Mouse (Mus musculus) neural tube, embryonic 12.5 days (tissue): ENCODE measurements around the gene Lypla2. TPM values are rescaled to one million over a fixed set of nuclear protein-coding genes. Genes with fewer than 3 reads are reported as not detected.

ENCODE experiments used
- ATAC-seq: fragments of 200-750 bp; cut with Nextera tagmentation; 2 replicates; pipeline ENCODE4 v1.8.0; 2017; ENCODE audit warnings: low read depth, mild to moderate bottlenecking, moderate TSS enrichment, moderate library complexity; ENCODE audit not compliant: low FRiP score
- H3K27ac ChIP-seq: fragments of 300-500 bp; sonication (generic); 2 replicates; pipeline ENCODE4 v1.5.1; 2016
- H3K27me3 ChIP-seq: fragments of 300-500 bp; sonication (generic); replicated peaks from 2 replicates; pipeline ENCODE4 v1.6.1; 2016; ENCODE audit warnings: mild to moderate bottlenecking
- H3K36me3 ChIP-seq: fragments of 300-500 bp; sonication (generic); 2 replicates; pipeline ENCODE4 v1.6.1; 2016; ENCODE audit warnings: mild to moderate bottlenecking
- H3K4me1 ChIP-seq: fragments of 300-500 bp; sonication (generic); 2 replicates; pipeline ENCODE4 v1.6.1; 2016
- H3K4me2 ChIP-seq: fragments of 300-500 bp; sonication (generic); replicated peaks from 2 replicates; pipeline ENCODE4 v1.6.1; 2016; ENCODE audit warnings: mild to moderate bottlenecking
- H3K4me3 ChIP-seq: fragments of 300-500 bp; sonication (generic); 2 replicates; pipeline ENCODE4 v1.5.1; 2016
- H3K9ac ChIP-seq: fragments of 300-500 bp; sonication (generic); 2 replicates; pipeline ENCODE4 v1.6.1; 2016; ENCODE audit warnings: mild to moderate bottlenecking
- H3K9me3 ChIP-seq: fragments of 300-500 bp; sonication (generic); 2 replicates; pipeline ENCODE4 v1.6.1; 2016; ENCODE audit warnings: mild to moderate bottlenecking
- WGBS: fragments of 180-500 bp; shearing (Covaris S2); methylation state at CpG from one replicate; pipeline ENCODE4 v1.1.7; 2016; 5-methylcytosine and 5-hydroxymethylcytosine counted together
- polyA plus RNA-seq: library from polyadenylated mRNA; unstranded; fragments of >200 nt; fragmentation: Nextera tagmentation; extraction: Ambion mirVana; gene quantifications from 2 replicates; pipeline ENCODE4 v1.2.1, GENCODE M21; 2016

The Lypla2 gene
- polyA plus RNA-seq, 1 experiment from 2014 or later = 194 TPM

- Histone ChIP-seq H3K4me1 (peaks cover 6% of the 10 kb centered on the region; the same call in 1 of the 2 replicates), H3K4me3 (no peak overlapping the region), H3K36me3 (peaks cover 32% of the 10 kb centered on the region), H3K27ac (no peak overlapping the region), H3K9me3 (no peaks in the 10 kb centered on the region), H3K4me2 (no peak overlapping the region), H3K9ac (no peak overlapping the region), H3K27me3 (no peaks in the 10 kb centered on the region)
- no peak for ATAC-seq
- 64% methylated on average over 8 of the region's 8 CpGs for WGBS
Observed at GRCm38 (mm10) chr4:135958354-135958753, 14.1 kb downstream of the Lypla2 start.

GRCm38 (mm10) chr4:135955886-135956285 is 16.5 kb downstream of the Lypla2 start:
- H3K9me3 ChIP-seq = no peaks in the 10 kb centered on the region
- no peak overlapping the region for H3K27ac ChIP-seq
- no peaks in the 10 kb centered on the region for H3K4me1 ChIP-seq
- 88% methylated on average over 9 of the region's 9 CpGs for WGBS
- H3K36me3 ChIP-seq = peaks cover 48% of the 10 kb centered on the region
- H3K4me2 ChIP-seq = no peak overlapping the region
- H3K4me3 ChIP-seq = no peak overlapping the region
- ATAC-seq = no peak
- no peak overlapping the region for H3K9ac ChIP-seq
- no peaks in the 10 kb centered on the region for H3K27me3 ChIP-seq

- H3K4me2 ChIP-seq = no peak overlapping the region
- H3K4me3 ChIP-seq = no peak overlapping the region
- 9% methylated on average over 2 of the region's 2 CpGs for WGBS
- no peak overlapping the region for H3K27ac ChIP-seq
- H3K27me3 ChIP-seq = no peaks in the 10 kb centered on the region
- peaks cover 36% of the 10 kb centered on the region for H3K36me3 ChIP-seq
- H3K9me3 ChIP-seq = no peaks in the 10 kb centered on the region
- ATAC-seq = no peak; the same call in 1 of the 2 replicates
- H3K9ac ChIP-seq = no peak overlapping the region
- H3K4me1 ChIP-seq = peaks cover 7% of the 10 kb centered on the region; the same call in 1 of the 2 replicates
Observed at GRCm38 (mm10) chr4:135954241-135954640, 18.2 kb downstream of the Lypla2 start.

- no peak for ATAC-seq
- no peaks in the 10 kb centered on the region for H3K9me3 ChIP-seq
- H3K27ac ChIP-seq = no peak overlapping the region
- no peak overlapping the region for H3K4me2 ChIP-seq
- no peaks in the 10 kb centered on the region for H3K27me3 ChIP-seq
- no peak overlapping the region for H3K4me3 ChIP-seq
- H3K9ac ChIP-seq = no peak overlapping the region
- H3K4me1 ChIP-seq = peaks cover 7% of the 10 kb centered on the region; the same call in 1 of the 2 replicates
- WGBS = 93% methylated on average over 3 of the region's 3 CpGs
- peaks cover 28% of the 10 kb centered on the region for H3K36me3 ChIP-seq
Observed at GRCm38 (mm10) chr4:135953179-135953578, 19.2 kb downstream of the Lypla2 start.

- Histone ChIP-seq H3K9me3 (no peaks in the 10 kb centered on the region), H3K4me2 (no peak overlapping the region), H3K9ac (no peak overlapping the region), H3K4me3 (no peak overlapping the region), H3K36me3 (peaks cover 26% of the 10 kb centered on the region), H3K27me3 (no peaks in the 10 kb centered on the region), H3K27ac (no peak overlapping the region), H3K4me1 (peaks cover 10% of the 10 kb centered on the region; the same call in 1 of the 2 replicates)
- 93% methylated on average over 3 of the region's 3 CpGs for WGBS
- no peak for ATAC-seq
Observed at GRCm38 (mm10) chr4:135951505-135951904, 20.9 kb downstream of the Lypla2 start.

- Histone ChIP-seq H3K4me1 (peaks cover 17% of the 10 kb centered on the region), H3K4me3 (no peak overlapping the region), H3K9ac (no peak overlapping the region), H3K4me2 (no peak overlapping the region), H3K27me3 (no peaks in the 10 kb centered on the region), H3K36me3 (peaks cover 17% of the 10 kb centered on the region), H3K9me3 (no peaks in the 10 kb centered on the region), H3K27ac (no peak overlapping the region)
- 90% methylated on average over 6 of the region's 6 CpGs for WGBS
- ATAC-seq = no peak
Observed at GRCm38 (mm10) chr4:135950365-135950764, 22.1 kb downstream of the Lypla2 start.

GRCm38 (mm10) chr4:135949911-135950310 is 22.5 kb downstream of the Lypla2 start:
- Histone ChIP-seq H3K9ac (no peak overlapping the region), H3K4me2 (no peak overlapping the region), H3K27ac (no peak overlapping the region), H3K4me3 (no peak overlapping the region), H3K36me3 (peaks cover 16% of the 10 kb centered on the region), H3K27me3 (no peaks in the 10 kb centered on the region), H3K9me3 (no peaks in the 10 kb centered on the region), H3K4me1 (peaks cover 17% of the 10 kb centered on the region)
- no peak for ATAC-seq
- WGBS = 75% methylated on average over 6 of the region's 6 CpGs

- Histone ChIP-seq H3K9me3 (no peaks in the 10 kb centered on the region), H3K4me1 (peaks cover 17% of the 10 kb centered on the region), H3K4me3 (no peak overlapping the region), H3K27me3 (no peaks in the 10 kb centered on the region), H3K27ac (no peak overlapping the region), H3K9ac (no peak overlapping the region), H3K36me3 (peaks cover 16% of the 10 kb centered on the region), H3K4me2 (no peak overlapping the region)
- WGBS = 87% methylated on average over 10 of the region's 10 CpGs
- ATAC-seq = no peak
Observed at GRCm38 (mm10) chr4:135949475-135949874, 23.0 kb downstream of the Lypla2 start.

- H3K4me2 ChIP-seq = no peak overlapping the region
- no peak overlapping the region for H3K9ac ChIP-seq
- 97% methylated on average over 8 of the region's 8 CpGs for WGBS
- no peak overlapping the region for H3K27ac ChIP-seq
- H3K36me3 ChIP-seq = peaks cover 15% of the 10 kb centered on the region
- H3K4me1 ChIP-seq = peaks cover 17% of the 10 kb centered on the region
- H3K27me3 ChIP-seq = no peaks in the 10 kb centered on the region
- no peak for ATAC-seq
- H3K9me3 ChIP-seq = no peaks in the 10 kb centered on the region
- H3K4me3 ChIP-seq = no peak overlapping the region
Observed at GRCm38 (mm10) chr4:135948142-135948541, 24.3 kb downstream of the Lypla2 start.

GRCm38 (mm10) chr4:135946659-135947301 is 25.6 kb downstream of the Lypla2 start:
- H3K27me3 ChIP-seq = no peaks in the 10 kb centered on the region
- H3K4me1 ChIP-seq = peaks cover 17% of the 10 kb centered on the region
- peak overlapping the region; percentile 87 for H3K4me2 ChIP-seq
- ATAC-seq = peak; percentile 18
- WGBS = 1% methylated on average over 28 of the region's 28 CpGs
- peak overlapping the region; percentile 61 for H3K4me3 ChIP-seq
- no peak overlapping the region for H3K27ac ChIP-seq
- peaks cover 4% of the 10 kb centered on the region for H3K36me3 ChIP-seq
- H3K9me3 ChIP-seq = no peaks in the 10 kb centered on the region
- H3K9ac ChIP-seq = peak overlapping the region; percentile 68

- Histone ChIP-seq H3K36me3 (no peaks in the 10 kb centered on the region), H3K9ac (peak within 1 kb of the TSS; percentile 68), H3K4me2 (peak within 1 kb of the TSS; percentile 87), H3K27ac (no peak within 1 kb of the TSS), H3K4me1 (peaks cover 17% of the 10 kb centered on the region), H3K27me3 (no peaks in the 10 kb centered on the region), H3K4me3 (peak within 1 kb of the TSS; percentile 61), H3K9me3 (no peaks in the 10 kb centered on the region)
- under 1% methylated on average over 23 of the region's 23 CpGs for WGBS
- peak; percentile 91 for ATAC-seq
Observed at GRCm38 (mm10) chr4:135946278-135946658, 26.2 kb downstream of the Lypla2 start, which contains the start of gene Hmgcl. TSS of gene Hmgcl (plus strand) at chr4:135946448.

GRCm38 (mm10) chr4:135945706-135946105 is 26.7 kb downstream of the Lypla2 start:
- Histone ChIP-seq H3K4me1 (peaks cover 17% of the 10 kb centered on the region), H3K9me3 (no peaks in the 10 kb centered on the region), H3K36me3 (0 out of 2 replicates have a peak, but pooled peaks cover 4% of the 10 kb centered on the region), H3K27ac (no peak overlapping the region), H3K27me3 (no peaks in the 10 kb centered on the region), H3K4me2 (peak overlapping the region; percentile 87), H3K4me3 (peak overlapping the region; percentile 61; the same call in 1 of the 2 replicates), H3K9ac (peak overlapping the region; percentile 40; the same call in 1 of the 2 replicates)
- 69% methylated on average over 10 of the region's 10 CpGs for WGBS
- ATAC-seq = peak; percentile 42

- no peak for ATAC-seq
- Histone ChIP-seq H3K27me3 (no peaks in the 10 kb centered on the region), H3K9ac (no peak overlapping the region), H3K4me3 (no peak overlapping the region), H3K36me3 (peaks cover 15% of the 10 kb centered on the region), H3K4me1 (peaks cover 10% of the 10 kb centered on the region), H3K4me2 (no peak overlapping the region), H3K9me3 (no peaks in the 10 kb centered on the region), H3K27ac (no peak overlapping the region)
- WGBS = 66% methylated on average over 4 of the region's 4 CpGs
Observed at GRCm38 (mm10) chr4:135943389-135943788, 29.0 kb downstream of the Lypla2 start.
